Mouse (Mus musculus) CH12.LX (cell line): ENCODE data around the gene 2900026A02Rik. TPM values are rescaled to one million over a fixed set of nuclear protein-coding genes. Genes with fewer than 3 reads are reported as not detected.

Source experiments
- DNase-seq: peaks from one replicate; pipeline ENCODE4 v3.0.0-alpha.2; 2013; ENCODE audit errors: extremely low read depth
- H3K27ac ChIP-seq: 2 replicates; pipeline ENCODE4 v1.5.1; 2012; ENCODE audit warnings: low read depth, mild to moderate bottlenecking, control low read depth, moderate library complexity; ENCODE audit not compliant: insufficient read depth
- H3K27me3 ChIP-seq: replicated peaks from 2 replicates; pipeline ENCODE3; 2012; ENCODE audit warnings: inconsistent platforms
- H3K36me3 ChIP-seq, 2 experiments: replicated peaks in 1 of 2; 2 replicates each; pipeline versions ENCODE3 to v1.6.1; 2012; ENCODE audit warnings: inconsistent platforms in 1 of 2, low read length in 1 of 2, mild to moderate bottlenecking in 1 of 2, mixed read lengths in 1 of 2, moderate library complexity in 1 of 2; ENCODE audit not compliant: control insufficient read depth in 1 of 2, insufficient read depth in 1 of 2
- H3K4me1 ChIP-seq, 2 experiments: 2 replicates each; pipeline ENCODE4 v1.6.1; 2012; ENCODE audit warnings: inconsistent platforms in 1 of 2, moderate library complexity in 1 of 2; ENCODE audit not compliant: insufficient read depth in 2 of 2, control insufficient read depth in 1 of 2
- H3K4me2 ChIP-seq: 2 replicates; pipeline ENCODE4 v1.6.1; 2012; ENCODE audit warnings: low read depth, mild to moderate bottlenecking, control low read depth; ENCODE audit not compliant: poor library complexity, insufficient read depth, severe bottlenecking
- H3K4me3 ChIP-seq, 3 experiments: fragments of 150-350 bp in 1 of 3; sonication (generic) in 1 of 3; replicated peaks in 1 of 3; 2 replicates each; pipeline versions ENCODE3 to v1.5.1; 2011 to 2012; ENCODE audit warnings: low read depth in 2 of 3, low read length in 2 of 3, mild to moderate bottlenecking in 2 of 3, moderate library complexity in 2 of 3, control low read depth in 1 of 3, improper control_type of control experiment in 1 of 3, inconsistent platforms in 1 of 3, mixed read lengths in 1 of 3; ENCODE audit not compliant: poor library complexity in 1 of 3
- H3K79me2 ChIP-seq: replicated peaks from 2 replicates; pipeline ENCODE4 v1.6.1; 2012; ENCODE audit warnings: mild to moderate bottlenecking, moderate library complexity; ENCODE audit not compliant: control insufficient read depth, poor library complexity, insufficient read depth, severe bottlenecking; ENCODE audit errors: extremely low read depth
- H3K9ac ChIP-seq: 2 replicates; pipeline ENCODE4 v1.6.1; 2012; ENCODE audit warnings: low read depth, mild to moderate bottlenecking, control low read depth, moderate library complexity; ENCODE audit not compliant: insufficient read depth
- H3K9me3 ChIP-seq: replicated peaks from 2 replicates; pipeline ENCODE3; 2012; ENCODE audit warnings: low read length, inconsistent platforms, mixed read lengths
- ELF1 ChIP-seq: IDR thresholded peaks from 2 replicates; pipeline ENCODE4 v1.6.1; 2014; ENCODE audit warnings: low read depth, mild to moderate bottlenecking, inconsistent platforms, low read length, improper control_type of control experiment
- EP300 ChIP-seq: IDR thresholded peaks from 2 replicates; pipeline ENCODE4 v1.6.1; 2011; ENCODE audit warnings: low read length, improper control_type of control experiment
- ETS1 ChIP-seq: conservative IDR thresholded peaks from 2 replicates; pipeline ENCODE4 v1.6.1; 2012; ENCODE audit warnings: low read depth, mild to moderate bottlenecking, inconsistent platforms, low read length, improper control_type of control experiment, moderate library complexity
- GABPA ChIP-seq: IDR thresholded peaks from 2 replicates; pipeline ENCODE4 v1.6.1; 2012; ENCODE audit warnings: low read depth, low read length, improper control_type of control experiment, inconsistent platforms; ENCODE audit not compliant: insufficient replicate concordance
- IRF4 ChIP-seq: IDR thresholded peaks from 2 replicates; pipeline ENCODE4 v1.6.1; 2014; ENCODE audit warnings: low read depth, mild to moderate bottlenecking, inconsistent platforms, low read length, improper control_type of control experiment
- MAFK ChIP-seq: IDR thresholded peaks from 2 replicates; pipeline ENCODE4 v1.6.1; 2011; ENCODE audit warnings: low read length, improper control_type of control experiment; ENCODE audit not compliant: insufficient replicate concordance
- MAZ ChIP-seq: IDR thresholded peaks from 2 replicates; pipeline ENCODE4 v1.6.1; 2012; ENCODE audit warnings: low read depth, mild to moderate bottlenecking, inconsistent platforms, low read length, improper control_type of control experiment, moderate library complexity
- MXI1 ChIP-seq: IDR thresholded peaks from 2 replicates; pipeline ENCODE4 v1.6.1; 2011; ENCODE audit warnings: mild to moderate bottlenecking, low read depth, low read length, improper control_type of control experiment
- MYC ChIP-seq: IDR thresholded peaks from 2 replicates; pipeline ENCODE4 v1.6.1; 2011; ENCODE audit warnings: low read depth, mild to moderate bottlenecking, improper control_type of control experiment, low read length
- NRF1 ChIP-seq: IDR thresholded peaks from 2 replicates; pipeline ENCODE4 v1.6.1; 2014; ENCODE audit warnings: low read depth, mild to moderate bottlenecking, inconsistent platforms, low read length, improper control_type of control experiment, moderate library complexity
- POLR2AphosphoS2 ChIP-seq: IDR thresholded peaks from 2 replicates; pipeline ENCODE4 v1.6.1; 2011; ENCODE audit warnings: low read depth, low read length, improper control_type of control experiment
- RAD21 ChIP-seq: IDR thresholded peaks from 2 replicates; pipeline ENCODE4 v1.6.1; 2011; ENCODE audit warnings: low read depth, mild to moderate bottlenecking, low read length, improper control_type of control experiment, moderate library complexity
- TBP ChIP-seq: conservative IDR thresholded peaks from 2 replicates; pipeline ENCODE4 v1.6.1; 2011; ENCODE audit warnings: low read depth, low read length, improper control_type of control experiment
- UBTF ChIP-seq: IDR thresholded peaks from 2 replicates; pipeline ENCODE4 v1.6.1; 2012; ENCODE audit warnings: low read depth, mild to moderate bottlenecking, inconsistent platforms, low read length, improper control_type of control experiment, moderate library complexity
- USF2 ChIP-seq: conservative IDR thresholded peaks from 2 replicates; pipeline ENCODE4 v1.6.1; 2011; ENCODE audit warnings: low read depth, low read length, improper control_type of control experiment
- ZKSCAN1 ChIP-seq: IDR thresholded peaks from 2 replicates; pipeline ENCODE4 v1.6.1; 2012; ENCODE audit warnings: low read depth, inconsistent platforms, low read length, improper control_type of control experiment, borderline replicate concordance
- ZNF384 ChIP-seq: IDR thresholded peaks from 2 replicates; pipeline ENCODE4 v1.6.1; 2012; ENCODE audit warnings: low read depth, low read length, improper control_type of control experiment, inconsistent platforms
- dilution Hi-C: fragments of 300-500 bp; cut with MboI; formaldehyde crosslinking; loops from 2 replicates; pipeline ENCODE4 v1.14.3; 2020; ENCODE audit warnings: low sequenced_read_pairs; ENCODE audit not compliant: extremely low pct_unique_long_range_greater_than_20kb, extremely low pct_ligation_motif_present
- in situ Hi-C: fragments of 300-500 bp; cut with MboI; formaldehyde crosslinking; loops from 3 replicates; pipeline ENCODE4 v1.14.3; 2019; ENCODE audit warnings: low sequenced_read_pairs, low pct_ligation_motif_present, low pct_unique_long_range_greater_than_20kb, mixed read lengths
- polyA plus RNA-seq: library from polyadenylated mRNA; unstranded; fragments of >175 nt; gene quantifications from 2 replicates; pipeline ENCODE4 v1.2.1, GENCODE M21; 2012; ENCODE audit warnings: low read depth; ENCODE audit not compliant: insufficient read length
- total RNA-seq, 2 experiments: library from RNA; depleted of rRNA; stranded (reverse); fragments of 300-350 nt in 1 of 2; fragments of >200 nt in 1 of 2; gene quantifications; 2 replicates each; pipeline ENCODE4 v1.2.3; 2012 to 2014

2900026A02Rik gene
- total and polyA plus RNA-seq, 3 experiments: 0.85 to 4.6 (median 0.93) TPM

DNA sequence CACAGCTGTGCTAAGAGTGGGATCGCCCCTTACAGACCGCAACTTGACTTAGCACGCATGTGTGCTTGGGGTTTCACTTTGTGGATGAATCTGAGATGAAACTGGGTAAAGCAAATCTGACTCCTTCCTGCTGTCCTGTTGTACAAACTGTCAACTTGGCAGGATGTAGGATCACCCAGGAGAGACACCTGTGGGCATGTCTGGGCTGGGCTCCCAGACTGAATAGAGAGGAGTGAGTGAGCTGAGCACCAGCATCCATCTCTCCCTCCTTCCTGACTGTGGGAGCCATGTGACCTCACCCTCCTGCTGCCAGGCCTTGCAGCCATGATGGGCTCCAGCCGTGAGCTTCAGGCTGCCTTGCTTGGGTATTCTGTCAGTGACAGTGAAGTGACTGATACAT lies 115.6 kb downstream of the 2900026A02Rik start:
- dilution Hi-C loops: no loop called here
- H3K4me3 ChIP-seq: no peak overlapping the region
- H3K27me3 ChIP-seq: no peaks in the 10 kb centered on the region
- H3K79me2 ChIP-seq: no peaks in the 10 kb centered on the region
- H3K36me3 ChIP-seq: peaks cover 0 to 15% of the 10 kb centered on the region in 2 experiments
- no peak overlapping the region for H3K27ac ChIP-seq
- peaks cover 3% of the 10 kb centered on the region for H3K9me3 ChIP-seq
- peaks cover 6 to 35% of the 10 kb centered on the region in 2 experiments; a peak in 3 of 4 replicates for H3K4me1 ChIP-seq
- H3K4me2 ChIP-seq: no peak overlapping the region
- in situ Hi-C loops: loop anchor here (5.0 kb wide), 1 partner anchor 62 kb away; no protein-coding TSS in a partner anchor
- no peak overlapping the region for H3K9ac ChIP-seq
- no peak for DNase-seq
- TF ChIP-seq ZKSCAN1 (no peak), EP300 (no peak), MYC (no peak), RAD21 (no peak), TBP (no peak), MAZ (no peak), MXI1 (no peak), ETS1 (no peak), IRF4 (no peak), POLR2AphosphoS2 (no peak), USF2 (no peak)

DNA sequence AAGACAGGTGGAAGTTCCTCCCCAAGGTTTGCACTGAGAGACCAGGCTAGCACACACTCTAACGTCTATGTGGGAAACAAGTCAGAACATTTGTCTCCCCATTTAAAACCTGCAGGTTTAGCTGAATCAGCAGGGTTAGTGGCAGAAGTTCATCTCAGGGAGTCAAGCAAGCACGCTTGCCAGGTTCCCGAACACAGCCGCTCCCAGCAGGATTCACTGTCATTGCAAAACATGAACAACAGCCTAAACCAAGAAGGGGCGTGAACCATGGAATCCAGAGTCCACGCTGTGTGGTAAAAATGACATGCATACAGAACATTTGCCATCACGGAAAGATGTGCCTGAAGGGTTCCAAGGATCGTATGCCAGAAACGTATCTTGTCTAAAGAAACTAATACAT lies 116.0 kb downstream of the 2900026A02Rik start:
- TF ChIP-seq NRF1 (no peak), ELF1 (no peak), GABPA (no peak), UBTF (no peak), ZNF384 (no peak), MAFK (0 out of 2 replicates have a peak, but pooled peaks have one; percentile 17)
- Histone ChIP-seq H3K27me3 (no peaks in the 10 kb centered on the region), H3K27ac (no peak overlapping the region), H3K79me2 (no peaks in the 10 kb centered on the region), H3K9ac (no peak overlapping the region), H3K4me1 (peaks cover 4 to 31% of the 10 kb centered on the region in 2 experiments; a peak in 3 of 4 replicates), H3K36me3 (peaks cover 0 to 19% of the 10 kb centered on the region in 2 experiments), H3K4me2 (no peak overlapping the region), H3K9me3 (peaks cover 3% of the 10 kb centered on the region), H3K4me3 (no peak overlapping the region)
- in situ Hi-C loops (loop anchor here (5.0 kb wide), 1 partner anchor 62 kb away; no protein-coding TSS in a partner anchor), dilution Hi-C loops (no loop called here)
- DNase-seq: no peak
